Mouse (Mus musculus) skeletal muscle tissue, postnatal 0 days (tissue): ENCODE data around the gene Tmem167. TPM values are rescaled to one million over a fixed set of nuclear protein-coding genes. Genes with fewer than 3 reads are reported as not detected.

Experiments
- polyA plus RNA-seq: library from polyadenylated mRNA; unstranded; fragments of >200 nt; fragmentation: Nextera tagmentation; extraction: Ambion mirVana; gene quantifications from 2 replicates; pipeline ENCODE4 v1.2.1, GENCODE M21; 2015

The Tmem167 gene
- 32.7 and 34.5 TPM in 2 replicates for polyA plus RNA-seq

DNA sequence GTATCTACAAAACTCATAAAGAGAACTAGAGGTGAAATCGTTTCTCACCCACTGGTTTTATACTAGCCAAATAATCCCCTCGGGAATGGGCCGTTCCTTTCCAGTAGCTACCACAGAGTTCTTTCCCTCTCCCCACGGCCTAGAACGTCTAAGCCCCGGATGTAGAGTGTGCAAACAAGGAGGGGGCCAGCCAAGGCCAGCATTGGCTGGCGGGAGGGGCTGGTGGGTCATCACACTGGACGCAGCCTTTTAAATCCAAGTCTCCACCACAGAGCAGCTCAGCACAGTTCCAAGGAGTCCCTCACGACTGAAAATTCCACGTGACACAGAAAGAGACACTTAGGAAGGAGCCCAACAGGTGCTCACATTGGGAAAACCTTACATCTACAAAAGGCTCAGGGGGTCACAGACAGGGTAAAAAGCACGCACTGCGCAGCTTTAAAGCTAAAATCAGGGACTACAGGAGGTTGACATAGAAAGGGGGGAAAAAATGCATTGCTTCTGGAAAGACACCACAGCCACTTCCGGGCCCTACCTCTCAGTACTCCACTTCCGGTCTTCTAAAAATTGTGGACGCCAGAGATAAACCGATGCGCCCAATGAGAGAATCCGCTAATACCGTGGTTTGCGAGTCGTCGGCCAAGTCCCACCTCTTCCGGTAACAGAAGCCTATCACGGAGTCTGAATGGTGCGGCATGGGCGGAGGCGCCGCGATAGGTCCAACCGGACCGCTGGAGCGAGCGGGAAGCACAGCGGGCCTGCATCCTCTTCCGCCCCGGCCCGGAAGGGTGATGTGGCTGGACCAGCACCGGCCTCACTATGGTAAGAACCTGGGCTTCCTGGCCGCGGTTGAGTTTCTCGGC, at the start of gene Tmem167, which contains the start of gene Xrcc4:
Gene Tmem167 (plus strand): TSS at position 162 of the 863 bp plus-strand sequence.
Gene Xrcc4 (minus strand): TSS at position 647 of the 863 bp plus-strand sequence.

Other genes with a start within 250 kb of the Tmem167 start
- gene Xrcc4, start 485 bp downstream of the Tmem167 start, polyA plus RNA-seq = 9.1 and 9.5 TPM in 2 replicates